Mouse (Mus musculus) left cerebral cortex, adult 2 months (tissue): Measurements from ENCODE around the gene Chp1. TPM values are rescaled to one million over a fixed set of nuclear protein-coding genes. Genes with fewer than 3 reads are reported as not detected.
A peak's percentile ranks its signal among the peaks of the same experiment; 100 is the strongest.
"Not testable (repeated sequence)": the region's sequence is repeated elsewhere in the genome, so short reads cannot be mapped to it uniquely, and the experiment has no call there.

Source experiments
- DNase-seq, 2 experiments: peaks; one replicate each; pipeline ENCODE4 v3.0.0; 2021 to 2022; ENCODE audit warnings: low spot score in 2 of 2, mixed read lengths in 1 of 2; ENCODE audit errors: extremely low spot score in 1 of 2
- H3K27ac ChIP-seq: fragments of 200-600 bp; 2 replicates; pipeline ENCODE4 v1.8.1; 2022
- H3K4me3 ChIP-seq: fragments of 200-600 bp; 2 replicates; pipeline ENCODE4 v1.8.1; 2022
- CTCF ChIP-seq: fragments of 200-600 bp; IDR thresholded peaks from 2 replicates; pipeline ENCODE4 v1.8.1; 2022; ENCODE audit warnings: antibody characterized with exemption, mild to moderate bottlenecking, moderate library complexity
- intact Hi-C: fragments of 180-260 bp; cut with DNase I; formaldehyde crosslinking; loops from one replicate; pipeline ENCODE4 v1.15.1; 2025
- total RNA-seq, 2 experiments: library from RNA; stranded (reverse); gene quantifications; 2 replicates each; pipeline ENCODE4 v1.2.3; 2021

Chp1 gene
- total RNA-seq, 2 experiments from 2014 or later: 173 to 174 TPM

DNA sequence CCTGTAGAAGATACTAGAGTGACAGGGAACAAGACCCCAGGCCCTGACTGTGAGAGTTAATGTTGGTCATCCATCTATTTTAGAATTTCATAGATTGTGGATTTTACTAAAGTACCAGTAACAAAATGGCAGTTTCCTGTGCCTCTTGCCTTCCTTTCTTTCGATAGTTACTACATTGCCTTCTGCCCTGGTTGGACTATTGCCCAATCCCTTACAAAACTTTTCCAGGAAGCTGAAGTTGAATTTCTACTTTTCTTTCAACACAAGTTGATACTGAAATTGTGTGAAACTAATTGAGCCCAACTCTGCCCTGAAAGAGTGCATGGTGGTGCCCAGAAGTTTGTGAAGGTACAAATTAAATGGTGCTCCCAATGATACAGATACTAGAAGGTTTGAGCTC is 25.0 kb downstream of the Chp1 start:
- intact Hi-C loops: no loop called here
- no peak for TF ChIP-seq CTCF
- Histone ChIP-seq H3K27ac (no peak overlapping the region), H3K4me3 (no peak overlapping the region)
- DNase-seq: no peak

DNA sequence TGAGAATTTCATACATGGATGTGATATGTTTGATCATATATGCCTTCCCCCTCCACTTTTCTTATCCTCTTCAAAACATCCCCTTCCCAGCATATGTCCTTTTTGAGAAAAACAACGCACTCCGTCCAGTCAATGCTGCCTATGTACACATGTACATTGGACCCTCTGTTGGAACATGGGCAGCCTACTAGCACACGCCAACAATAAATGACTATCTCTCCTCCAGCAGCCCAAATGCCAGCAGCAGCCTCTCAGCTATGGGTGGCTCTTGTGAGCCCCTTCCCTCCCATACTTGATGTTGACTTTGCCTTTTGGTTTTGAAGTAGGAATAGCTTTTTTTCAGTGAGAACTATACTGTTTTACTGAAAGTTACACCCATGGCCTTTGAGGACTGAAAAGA is 34.1 kb downstream of the Chp1 start:
- H3K4me3 ChIP-seq: no peak overlapping the region
- no peak overlapping the region for H3K27ac ChIP-seq
- no peak for DNase-seq
- no peak for TF ChIP-seq CTCF
- intact Hi-C loops: no loop called here

DNA sequence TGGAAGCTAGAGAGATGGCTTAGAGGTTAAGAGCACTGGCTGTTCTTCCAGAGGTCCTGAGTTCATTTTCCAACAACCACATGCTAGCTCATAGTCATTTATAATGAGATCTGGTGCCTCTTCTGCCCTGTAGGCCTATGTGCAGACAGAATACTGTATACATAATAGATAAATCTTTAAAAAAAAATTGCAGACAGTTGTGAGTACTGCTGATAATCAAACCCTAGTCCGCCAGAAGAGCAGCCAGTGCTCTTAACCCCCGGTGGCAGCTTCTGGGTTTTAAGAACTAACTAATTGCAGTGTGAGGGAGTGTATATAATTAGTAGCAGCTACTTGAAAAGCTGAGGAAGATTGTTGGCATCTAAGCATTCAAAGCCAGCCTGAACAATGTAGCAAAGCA is 35.9 kb downstream of the Chp1 start:
- intact Hi-C loops: no loop called here
- no peak overlapping the region for H3K27ac ChIP-seq
- no peak for TF ChIP-seq CTCF
- DNase-seq: no peak
- no peak overlapping the region for H3K4me3 ChIP-seq

DNA sequence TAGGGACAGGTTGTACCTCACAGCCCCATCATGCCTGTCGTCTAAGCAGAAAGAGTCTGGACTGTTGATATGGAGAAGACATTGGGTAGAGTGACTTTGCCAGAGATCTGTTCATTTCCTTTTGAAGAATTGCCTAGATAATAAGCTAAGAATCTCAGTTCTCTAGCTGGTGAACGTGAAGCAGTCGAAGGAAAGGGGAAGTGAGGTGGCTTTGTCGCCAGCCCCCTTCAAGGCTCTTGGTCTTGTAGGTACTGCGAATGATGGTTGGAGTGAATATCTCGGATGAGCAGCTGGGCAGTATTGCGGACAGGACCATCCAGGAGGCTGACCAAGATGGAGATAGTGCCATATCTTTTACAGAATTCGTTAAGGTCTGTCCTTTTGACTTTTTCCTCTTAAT is 36.8 kb downstream of the Chp1 start:
- no peak overlapping the region for H3K27ac ChIP-seq
- H3K4me3 ChIP-seq: no peak overlapping the region
- intact Hi-C loops: no loop called here
- TF ChIP-seq CTCF: no peak
- no peak for DNase-seq

DNA sequence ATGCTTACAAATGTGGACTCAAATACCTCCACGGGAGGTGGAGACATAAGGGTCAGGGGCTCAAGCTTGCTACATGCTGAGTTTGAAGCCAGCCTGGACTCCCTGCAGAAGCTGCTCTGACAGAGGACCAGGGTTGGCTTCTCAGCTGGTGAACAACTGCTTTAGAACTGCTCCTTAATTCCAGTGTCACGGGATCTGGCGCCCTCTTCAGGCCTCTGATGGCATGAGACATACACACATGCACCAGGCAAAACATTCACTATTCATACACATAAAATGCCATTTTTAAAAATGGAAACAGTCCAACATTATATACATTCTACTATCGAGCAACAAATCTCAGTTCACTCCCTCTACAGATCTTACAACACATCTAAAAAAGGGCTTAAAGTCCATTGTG is 39.9 kb downstream of the Chp1 start:
- intact Hi-C loops: no loop called here
- H3K27ac ChIP-seq: no peak overlapping the region
- H3K4me3 ChIP-seq: no peak overlapping the region
- peak in 1 of 2 experiments; percentile 16 for DNase-seq
- peak; percentile 68 for TF ChIP-seq CTCF

DNA sequence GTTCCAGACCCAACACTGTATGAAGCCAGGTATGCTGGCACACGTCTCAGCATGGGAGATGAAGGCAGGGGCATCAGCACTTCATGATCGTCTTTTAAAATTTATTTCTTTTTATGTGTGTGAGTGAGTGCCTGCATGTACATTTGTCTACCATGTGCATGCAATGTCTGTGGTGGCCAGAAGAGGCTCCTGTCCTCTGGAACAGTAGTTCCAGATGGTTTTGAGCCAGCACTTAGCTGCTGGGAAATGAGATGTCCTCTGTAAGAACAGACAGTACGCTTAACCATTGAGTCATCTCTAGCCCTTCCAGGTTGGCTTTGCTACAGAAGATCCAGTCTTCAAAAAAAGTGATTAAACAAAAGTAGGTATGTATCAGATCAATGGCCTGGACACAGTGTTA is 43.8 kb downstream of the Chp1 start:
- no peak for DNase-seq
- intact Hi-C loops: loop anchor here (5.0 kb wide), 2 partner anchors 71 to 114 kb away; partner anchors contain the start of genes Ino80 and Ndufaf1

DNA sequence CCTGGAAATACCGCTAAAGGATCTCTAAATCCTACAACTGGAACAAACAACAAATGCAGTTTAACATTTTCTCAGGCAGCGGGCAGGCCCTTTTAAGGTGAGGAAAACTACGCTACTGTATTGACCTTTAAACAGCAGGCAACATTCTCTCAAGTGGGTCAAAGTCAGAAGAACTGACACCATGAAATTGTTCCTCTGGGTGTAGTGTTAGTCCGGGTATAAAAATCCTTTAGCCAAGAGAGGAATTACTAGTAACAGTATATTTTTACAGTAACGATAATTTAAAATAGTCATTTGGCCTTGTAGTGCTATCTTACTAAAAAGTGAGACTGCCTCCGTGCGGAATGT is 46.2 kb downstream of the Chp1 start:
- DNase-seq: no peak
- Histone ChIP-seq H3K4me3 (peak overlapping the region; percentile 95), H3K27ac (peak overlapping the region; percentile 66)
- no peak; the same call in 1 of the 2 replicates for TF ChIP-seq CTCF
- intact Hi-C loops: loop anchor here (1.0 to 5.0 kb wide), 3 partner anchors 46 to 116 kb away; partner anchors contain the start of genes Chp1, Exd1, Ino80 and Ndufaf1

More for the DNA sequence above, 43.8 kb downstream of the Chp1 start:
- H3K27ac ChIP-seq: no peak overlapping the region
- no peak overlapping the region for H3K4me3 ChIP-seq
- peak; percentile 13; the same call in 1 of the 2 replicates for TF ChIP-seq CTCF

DNA sequence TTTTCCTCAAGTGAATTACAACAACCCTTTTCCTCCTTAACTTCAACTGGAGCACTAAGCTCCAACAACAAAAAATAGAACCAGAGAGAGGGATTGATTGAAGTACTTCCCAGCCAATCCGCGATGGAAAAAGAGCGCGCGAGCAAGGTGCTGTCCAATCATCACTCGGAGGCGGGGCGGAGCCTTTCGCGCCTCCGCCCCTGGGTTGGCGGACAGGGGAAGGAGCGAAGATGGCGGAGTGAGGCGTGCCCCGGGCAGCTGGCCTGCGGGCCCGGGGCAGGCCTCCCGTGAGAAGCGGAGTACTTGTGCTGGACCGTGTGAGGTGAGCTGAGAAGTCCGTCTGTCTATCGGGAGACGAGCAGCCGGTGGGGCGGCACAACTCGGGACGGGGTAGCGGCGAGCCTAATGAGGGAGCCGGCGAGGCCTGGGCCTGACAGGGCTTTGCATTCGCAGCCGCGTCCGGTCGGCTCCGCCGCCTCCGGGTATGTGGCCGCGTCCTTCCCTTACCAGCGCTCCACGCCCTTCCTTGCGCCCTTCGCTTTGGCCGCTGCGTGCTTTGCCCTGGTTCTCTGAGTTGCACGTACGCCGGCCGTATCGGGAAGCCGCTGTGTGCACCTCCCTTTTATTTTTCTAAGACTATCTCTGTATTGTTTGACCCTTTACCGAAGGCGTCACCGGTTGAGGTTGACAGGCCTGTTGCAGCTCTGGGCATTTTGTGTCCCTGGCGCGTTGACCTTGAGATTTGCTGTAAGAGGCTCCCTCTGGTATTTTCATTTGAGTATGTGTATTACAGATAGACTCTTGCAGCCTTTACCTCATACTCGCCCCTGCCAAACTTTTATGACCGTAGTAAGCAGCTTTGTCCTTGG is 46.9 kb downstream of the Chp1 start:
- intact Hi-C loops: loop anchor here (1.0 to 5.0 kb wide), 3 partner anchors 47 to 117 kb away; partner anchors contain the start of genes Chp1, Exd1, Ino80 and Ndufaf1
- DNase-seq: peak; percentile 96 to 98
- no peak for TF ChIP-seq CTCF
- H3K27ac ChIP-seq: peak overlapping the region; percentile 98
- H3K4me3 ChIP-seq: peak overlapping the region; percentile 95

DNA sequence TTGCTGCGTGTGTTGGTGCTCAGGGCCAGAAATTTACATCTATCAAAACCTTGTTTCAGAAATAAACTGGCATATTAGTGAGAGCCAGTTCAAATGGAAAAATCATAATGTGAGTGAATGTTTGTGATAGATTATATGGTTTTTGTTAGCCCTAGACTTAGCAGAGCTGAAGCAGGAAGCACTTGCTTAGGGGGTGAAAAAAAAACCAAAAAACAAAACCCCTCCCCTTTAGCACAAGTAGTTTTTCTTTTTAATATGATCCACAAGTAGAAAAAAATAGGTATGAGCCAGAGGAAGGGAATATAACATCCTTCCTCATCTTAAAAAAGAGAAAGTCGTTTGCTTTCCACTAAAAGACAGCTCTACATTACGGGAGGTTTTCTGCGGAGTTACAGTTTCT is 47.8 kb downstream of the Chp1 start:
- H3K4me3 ChIP-seq: peak overlapping the region; percentile 95
- intact Hi-C loops: no loop called here
- H3K27ac ChIP-seq: peak overlapping the region; percentile 98
- TF ChIP-seq CTCF: no peak
- no peak for DNase-seq

DNA sequence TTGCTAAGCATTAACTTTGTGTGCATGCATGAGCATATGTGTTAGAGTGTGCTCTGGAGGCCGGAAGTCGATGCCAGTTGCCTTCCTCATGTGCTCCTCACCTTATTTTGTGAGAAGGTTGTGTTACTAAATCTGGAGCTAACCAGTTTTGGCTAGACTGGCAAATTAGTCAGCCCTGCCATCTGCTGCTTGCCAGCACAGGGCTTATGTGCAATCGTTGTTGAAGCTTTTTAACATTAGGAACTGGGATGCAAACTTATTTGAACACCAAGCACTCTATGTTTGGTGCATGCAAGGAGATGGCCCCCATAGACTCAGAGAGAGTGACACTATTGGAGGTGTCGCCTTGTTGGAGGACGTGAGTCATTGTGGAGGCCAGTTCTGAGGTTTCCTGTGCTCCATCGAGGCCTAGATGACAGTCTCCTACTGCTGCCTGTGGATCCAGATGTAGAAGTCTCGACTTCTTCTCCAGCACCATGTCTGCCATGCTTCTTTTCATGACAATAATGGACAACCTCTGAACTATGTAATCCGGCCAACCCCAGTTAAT is 49.4 kb downstream of the Chp1 start:
- H3K4me3 ChIP-seq: no peak overlapping the region
- H3K27ac ChIP-seq: peak overlapping the region; percentile 18; the same call in 1 of the 2 replicates
- intact Hi-C loops: no loop called here
- TF ChIP-seq CTCF: no peak
- peak in 1 of 2 experiments; percentile 26 for DNase-seq

DNA sequence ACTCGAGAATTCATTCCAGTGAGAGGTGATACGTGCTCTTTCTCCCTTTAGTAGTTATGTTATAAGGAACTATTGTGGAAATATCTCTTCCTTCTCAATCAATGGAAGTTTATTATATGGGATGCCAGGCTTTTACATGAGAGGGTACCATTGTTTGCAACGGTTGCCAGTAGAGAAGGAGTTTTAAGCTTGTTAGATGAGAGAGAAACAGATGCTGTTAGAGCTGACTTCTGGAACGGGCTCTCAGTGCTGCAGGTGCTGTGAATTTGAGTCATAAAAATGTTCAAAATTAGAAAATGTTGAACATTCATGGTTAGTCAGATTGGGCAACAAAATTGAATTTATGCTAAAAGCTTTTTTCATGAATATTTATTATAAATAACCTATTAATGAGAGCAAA is 53.5 kb downstream of the Chp1 start:
- no peak for DNase-seq
- Histone ChIP-seq H3K4me3 (no peak overlapping the region), H3K27ac (peak overlapping the region; percentile 72)
- no peak for TF ChIP-seq CTCF
- intact Hi-C loops: no loop called here

DNA sequence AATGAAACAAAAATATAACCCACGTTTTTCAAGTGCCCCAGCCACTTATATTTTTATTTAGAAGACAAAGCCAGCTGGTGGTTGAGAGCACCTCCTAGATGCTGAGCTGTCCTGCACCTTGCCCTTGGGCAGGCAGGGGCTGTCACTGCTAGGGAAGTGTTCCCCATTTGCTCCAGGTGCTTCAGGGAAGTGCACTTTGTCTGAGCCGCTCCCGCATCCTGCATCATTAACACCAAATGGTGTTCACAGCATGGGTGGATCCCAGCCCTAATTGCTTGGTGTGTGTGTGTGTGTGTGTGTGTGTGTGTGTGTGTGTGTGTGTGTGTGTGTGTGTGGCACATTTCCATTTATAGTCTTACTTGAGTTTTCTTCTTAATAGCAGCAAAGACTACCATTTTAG is 54.1 kb downstream of the Chp1 start:
- H3K27ac ChIP-seq: peak overlapping the region; percentile 72
- DNase-seq, H3K4me3 ChIP-seq, intact Hi-C loops: not testable (repeated sequence)

DNA sequence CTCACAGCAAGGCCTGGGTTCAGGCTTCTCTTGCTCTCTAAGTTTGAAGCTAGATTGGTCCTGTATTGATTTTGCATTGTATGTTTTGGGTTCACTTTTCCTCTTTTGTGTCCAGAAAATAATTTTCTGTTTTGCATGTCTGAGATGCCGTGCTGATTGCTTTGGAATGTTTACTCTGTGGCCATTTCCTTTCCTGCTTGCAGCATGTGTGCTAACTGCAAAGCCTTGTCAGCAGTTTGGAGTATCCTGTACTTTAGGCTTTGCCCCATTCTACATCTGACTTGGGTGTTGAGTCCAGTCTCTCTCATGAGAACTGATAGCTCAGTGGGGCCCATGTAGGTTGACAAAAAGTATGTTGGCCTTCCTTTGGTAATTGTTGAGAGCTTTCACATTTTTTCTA is 55.0 kb downstream of the Chp1 start:
- no peak for DNase-seq
- intact Hi-C loops: no loop called here
- TF ChIP-seq CTCF: no peak
- no peak overlapping the region for H3K4me3 ChIP-seq
- H3K27ac ChIP-seq: no peak overlapping the region
